Mouse (Mus musculus) MEL (cell line): ENCODE measurements at regions not wholly inside any gene's neighbourhood (a gene's known extent, or its start where the extent isn't known, plus 50 kb on each side); places are given as distances from the start of the nearest gene placed in this dataset.

Source experiments
- DNase-seq: peaks from one replicate; pipeline ENCODE4 v3.0.0; 2011; ENCODE audit warnings: low read depth, low spot score
- H3K27ac ChIP-seq: 2 replicates; pipeline ENCODE4 v1.5.1; 2012; ENCODE audit warnings: low read depth, mild to moderate bottlenecking, control low read depth, low read length, moderate library complexity; ENCODE audit not compliant: control insufficient read depth
- H3K27me3 ChIP-seq, 2 experiments: fragments of 150-350 bp in 1 of 2; sonication (generic) in 1 of 2; 2 replicates each; pipeline ENCODE4 v1.6.1; 2012; ENCODE audit warnings: low read length in 2 of 2, mild to moderate bottlenecking in 2 of 2, improper control_type of control experiment in 1 of 2, moderate library complexity in 1 of 2; ENCODE audit not compliant: insufficient read depth in 2 of 2, control insufficient read depth in 1 of 2
- H3K36me3 ChIP-seq, 2 experiments: 2 replicates each; pipeline ENCODE4 v1.6.1; 2012 to 2014; ENCODE audit warnings: low read length in 2 of 2, improper control_type of control experiment in 1 of 2, inconsistent platforms in 1 of 2, mild to moderate bottlenecking in 1 of 2; ENCODE audit not compliant: insufficient read depth in 2 of 2, control insufficient read depth in 1 of 2
- H3K4me1 ChIP-seq, 2 experiments: fragments of 150-350 bp in 1 of 2; sonication (generic) in 1 of 2; 2 replicates each; pipeline ENCODE4 v1.6.1; 2012; ENCODE audit warnings: low read length in 2 of 2, improper control_type of control experiment in 1 of 2, mild to moderate bottlenecking in 1 of 2; ENCODE audit not compliant: insufficient read depth in 2 of 2, control insufficient read depth in 1 of 2
- H3K4me3 ChIP-seq, 2 experiments: fragments of 150-350 bp in 1 of 2; sonication (generic) in 1 of 2; 2 replicates each; pipeline ENCODE4 v1.5.1; 2012; ENCODE audit warnings: low read depth in 2 of 2, low read length in 2 of 2, mild to moderate bottlenecking in 2 of 2, moderate library complexity in 2 of 2, control low read depth in 1 of 2, improper control_type of control experiment in 1 of 2; ENCODE audit not compliant: control insufficient read depth in 1 of 2, insufficient read depth in 1 of 2
- H3K79me2 ChIP-seq: 2 replicates; pipeline ENCODE4 v1.6.1; 2012; ENCODE audit warnings: mild to moderate bottlenecking, low read length, moderate library complexity; ENCODE audit not compliant: control insufficient read depth, poor library complexity, insufficient read depth
- H3K9ac ChIP-seq: 2 replicates; pipeline ENCODE4 v1.6.1; 2012; ENCODE audit warnings: low read depth, mild to moderate bottlenecking, control low read depth, low read length, moderate library complexity; ENCODE audit not compliant: control insufficient read depth, poor library complexity, severe bottlenecking
- H3K9me3 ChIP-seq: fragments of 150-350 bp; sonication (generic); replicated peaks from 2 replicates; pipeline ENCODE4 v1.6.1; 2012; ENCODE audit warnings: mild to moderate bottlenecking, low read length, improper control_type of control experiment, moderate library complexity; ENCODE audit not compliant: insufficient read depth
- CHD2 ChIP-seq: IDR thresholded peaks from 2 replicates; pipeline ENCODE4 v1.6.1; 2011; ENCODE audit warnings: low read length, improper control_type of control experiment
- CTCF ChIP-seq, 3 experiments: IDR thresholded peaks in 2 of 3; conservative IDR thresholded peaks in 1 of 3; 2 replicates each; pipeline ENCODE4 v1.5.1; 2011 to 2012; ENCODE audit warnings: low read length in 3 of 3, low read depth in 2 of 3, mild to moderate bottlenecking in 2 of 3, improper control_type of control experiment in 1 of 3, inconsistent platforms in 1 of 3, mixed read lengths in 1 of 3, moderate library complexity in 1 of 3; ENCODE audit not compliant: control insufficient read depth in 1 of 3, insufficient read depth in 1 of 3, poor library complexity in 1 of 3, severe bottlenecking in 1 of 3
- ELF1 ChIP-seq: IDR thresholded peaks from 2 replicates; pipeline ENCODE4 v1.6.1; 2014; ENCODE audit warnings: low read depth, mild to moderate bottlenecking, inconsistent platforms, low read length, improper control_type of control experiment, moderate library complexity
- EP300 ChIP-seq, 2 experiments: IDR thresholded peaks; 2 replicates each; pipeline ENCODE4 v1.6.1; 2011; ENCODE audit warnings: improper control_type of control experiment in 2 of 2, low read length in 2 of 2, low read depth in 1 of 2, mild to moderate bottlenecking in 1 of 2
- GATA1 ChIP-seq: IDR thresholded peaks from 2 replicates; pipeline ENCODE4 v1.6.1; 2011; ENCODE audit warnings: low read depth, low read length, improper control_type of control experiment
- HCFC1 ChIP-seq: IDR thresholded peaks from 2 replicates; pipeline ENCODE4 v1.6.1; 2012; ENCODE audit warnings: low read depth, mild to moderate bottlenecking, inconsistent platforms, low read length, improper control_type of control experiment, moderate library complexity
- JUND ChIP-seq: IDR thresholded peaks from 2 replicates; pipeline ENCODE4 v1.6.1; 2011; ENCODE audit warnings: low read depth, mild to moderate bottlenecking, improper control_type of control experiment, low read length
- MAFK ChIP-seq: IDR thresholded peaks from 2 replicates; pipeline ENCODE4 v1.6.1; 2011; ENCODE audit warnings: low read depth, mild to moderate bottlenecking, low read length, improper control_type of control experiment, borderline replicate concordance
- MAX ChIP-seq: IDR thresholded peaks from 2 replicates; pipeline ENCODE4 v1.6.1; 2011; ENCODE audit warnings: low read length, improper control_type of control experiment
- MAZ ChIP-seq: IDR thresholded peaks from 2 replicates; pipeline ENCODE4 v1.6.1; 2012; ENCODE audit warnings: low read depth, mild to moderate bottlenecking, inconsistent platforms, low read length, improper control_type of control experiment
- POLR2AphosphoS2 ChIP-seq: IDR thresholded peaks from 2 replicates; pipeline ENCODE4 v1.6.1; 2011; ENCODE audit warnings: low read length, improper control_type of control experiment
- POLR2AphosphoS5 ChIP-seq: IDR thresholded peaks from 2 replicates; pipeline ENCODE4 v1.6.1; 2012; ENCODE audit warnings: low read depth, borderline replicate concordance, mild to moderate bottlenecking, inconsistent platforms, low read length, moderate library complexity, mixed read lengths
- RCOR1 ChIP-seq: IDR thresholded peaks from 2 replicates; pipeline ENCODE4 v1.6.1; 2012; ENCODE audit warnings: low read depth, mild to moderate bottlenecking, inconsistent platforms, low read length, improper control_type of control experiment
- SIN3A ChIP-seq: IDR thresholded peaks from 2 replicates; pipeline ENCODE4 v1.6.1; 2012; ENCODE audit warnings: low read length, improper control_type of control experiment, inconsistent platforms
- TBP ChIP-seq: IDR thresholded peaks from 2 replicates; pipeline ENCODE4 v1.8.0; 2011; ENCODE audit warnings: low read depth, low read length, improper control_type of control experiment
- TCF12 ChIP-seq: IDR thresholded peaks from 2 replicates; pipeline ENCODE4 v1.6.1; 2014; ENCODE audit warnings: low read depth, mild to moderate bottlenecking, inconsistent platforms, low read length, improper control_type of control experiment, moderate library complexity
- UBTF ChIP-seq: IDR thresholded peaks from 2 replicates; pipeline ENCODE4 v1.6.1; 2012; ENCODE audit warnings: low read depth, mild to moderate bottlenecking, inconsistent platforms, low read length, improper control_type of control experiment, moderate library complexity, borderline replicate concordance; ENCODE audit not compliant: insufficient read depth
- ZC3H11A ChIP-seq: IDR thresholded peaks from 2 replicates; pipeline ENCODE4 v1.6.1; 2012; ENCODE audit warnings: low read depth, mild to moderate bottlenecking, inconsistent platforms, low read length, improper control_type of control experiment
- ZMIZ1 ChIP-seq: IDR thresholded peaks from 2 replicates; pipeline ENCODE4 v1.6.1; 2012; ENCODE audit warnings: low read depth, mild to moderate bottlenecking, inconsistent platforms, low read length, improper control_type of control experiment, moderate library complexity
- ZNF384 ChIP-seq: IDR thresholded peaks from 2 replicates; pipeline ENCODE4 v1.6.1; 2012; ENCODE audit warnings: low read depth, mild to moderate bottlenecking, inconsistent platforms, low read length, improper control_type of control experiment

GRCm38 (mm10) chr12:25305764-25306653 is 209.1 kb upstream of the Id2 start:
- H3K4me1 ChIP-seq = peaks cover 0 to 3% of the 10 kb centered on the region in 2 experiments; a peak in 2 of 4 replicates
- H3K27me3 ChIP-seq = no peaks in the 10 kb centered on the region
- no peak overlapping the region for H3K4me3 ChIP-seq
- no peak for DNase-seq
- no peak overlapping the region for H3K9ac ChIP-seq
- no peaks in the 10 kb centered on the region for H3K9me3 ChIP-seq
- no peak overlapping the region for H3K27ac ChIP-seq
- no peaks in the 10 kb centered on the region for H3K36me3 ChIP-seq
- H3K79me2 ChIP-seq = no peaks in the 10 kb centered on the region
- TF ChIP-seq TCF12 = no peak
- no peak for TF ChIP-seq MAX
- TF ChIP-seq CTCF (IDR thresholded peaks at IDR 0.05 in 2 of 3, conservative IDR thresholded peaks at IDR 0.05 in 1 of 3; ENCODE audit: control insufficient read depth in 1 of 3, insufficient read depth in 1 of 3, low read depth in 2 of 3, low read length in 3 of 3, poor library complexity in 1 of 3, severe bottlenecking in 1 of 3) = no peak
- TF ChIP-seq JUND = no peak
- no peak for TF ChIP-seq GATA1
- TF ChIP-seq MAZ = no peak
- no peak for TF ChIP-seq POLR2AphosphoS2
- TF ChIP-seq SIN3A = no peak
- no peak for TF ChIP-seq POLR2AphosphoS5
- no peak for TF ChIP-seq TBP
- no peak for TF ChIP-seq ZC3H11A
- no peak for TF ChIP-seq ELF1
- no peak for TF ChIP-seq HCFC1
- no peak for TF ChIP-seq CHD2
- TF ChIP-seq ZNF384 = no peak
- TF ChIP-seq, all 39 proteins: peak for 0

GRCm38 (mm10) chr12:25304820-25305511 is 208.0 kb upstream of the Id2 start:
- no peak for TF ChIP-seq EP300 (IDR thresholded peaks at IDR 0.05; ENCODE audit: low read depth in 1 of 2, low read length in 2 of 2)
- no peak for TF ChIP-seq UBTF
- TF ChIP-seq MAZ = no peak
- no peak for TF ChIP-seq RCOR1
- no peak for TF ChIP-seq ZMIZ1
- no peak for TF ChIP-seq MAFK
- H3K9ac ChIP-seq = no peak overlapping the region
- no peaks in the 10 kb centered on the region for H3K27me3 ChIP-seq
- H3K36me3 ChIP-seq = peaks cover 0 to 5% of the 10 kb centered on the region in 2 experiments; a peak in 2 of 4 replicates
- DNase-seq = no peak
- H3K4me3 ChIP-seq = no peak overlapping the region
- H3K79me2 ChIP-seq = no peaks in the 10 kb centered on the region
- no peak overlapping the region for H3K27ac ChIP-seq
- peaks cover 0 to 8% of the 10 kb centered on the region in 2 experiments; a peak in 3 of 4 replicates for H3K4me1 ChIP-seq
- H3K9me3 ChIP-seq = no peaks in the 10 kb centered on the region
